Mouse (Mus musculus) ES-Bruce4 (cell line): ENCODE data around the gene Cblb.

Source experiments
- CTCF ChIP-seq: IDR thresholded peaks from one replicate; pipeline ENCODE4 v1.8.1; 2011; ENCODE audit warnings: low read depth, low read length
- POLR2A ChIP-seq: IDR thresholded peaks from one replicate; pipeline ENCODE4 v1.8.1; 2011; ENCODE audit warnings: low read length; ENCODE audit not compliant: insufficient read depth

GRCm38 (mm10) chr16:52046464-52046863 is 15.4 kb downstream of the Cblb start:
- TF ChIP-seq POLR2A (no peak), CTCF (no peak)
